Mouse (Mus musculus): ENCODE data around the gene Ift27. TPM values are rescaled to one million over a fixed set of nuclear protein-coding genes. Genes with fewer than 3 reads are reported as not detected.

Ift27 gene
- polyA plus RNA-seq, 1 experiment from 2014 or later = 135 TPM

- 0 out of 2 replicates have a peak, but pooled peaks cover 3% of the 10 kb centered on the region for H3K4me1 ChIP-seq (replicated peaks; ENCODE audit: control insufficient read depth, insufficient read depth, low read length)
- no peak for DNase-seq (ENCODE audit: low spot score)
- WGBS = 30% methylated on average over 6 of the region's 6 CpGs
- H3K27me3 ChIP-seq (ENCODE audit: control insufficient read depth, insufficient read depth, low read length) = no peaks in the 10 kb centered on the region
- no peak overlapping the region for H3K4me2 ChIP-seq (replicated peaks; ENCODE audit: low read depth, low read length)
- no peak overlapping the region for H3K27ac ChIP-seq (ENCODE audit: low read depth, low read length)
- no peaks in the 10 kb centered on the region for H3K9me3 ChIP-seq (ENCODE audit: control insufficient read depth, low read length)
- H3K9ac ChIP-seq (ENCODE audit: low read depth, low read length) = no peak overlapping the region
- H3K36me3 ChIP-seq (ENCODE audit: control insufficient read depth, insufficient read depth, low read length) = no peaks in the 10 kb centered on the region
- no peak overlapping the region for H3K4me3 ChIP-seq (ENCODE audit: low read depth, low read length)
- ATAC-seq (ENCODE audit: low FRiP score) = no peak
These were observed 39.3 kb downstream of the Ift27 start for GRCm38 (mm10) chr15:78134606-78135005.

- H3K9me3 ChIP-seq (ENCODE audit: control insufficient read depth, low read length) = no peaks in the 10 kb centered on the region
- no peak overlapping the region for H3K4me2 ChIP-seq (replicated peaks; ENCODE audit: low read depth, low read length)
- whole genome bisulfite sequencing = 34% methylated on average over 2 of the region's 2 CpGs
- no peaks in the 10 kb centered on the region for H3K36me3 ChIP-seq (ENCODE audit: control insufficient read depth, insufficient read depth, low read length)
- H3K9ac ChIP-seq (ENCODE audit: low read depth, low read length) = no peak overlapping the region
- H3K4me3 ChIP-seq (ENCODE audit: low read depth, low read length) = no peak overlapping the region
- ATAC-seq (ENCODE audit: low FRiP score) (peak; percentile 54), DNase-seq (ENCODE audit: low spot score) (peak; percentile 46)
- H3K4me1 ChIP-seq (replicated peaks; ENCODE audit: control insufficient read depth, insufficient read depth, low read length) = 0 out of 2 replicates have a peak, but pooled peaks cover 3% of the 10 kb centered on the region
- H3K27ac ChIP-seq (ENCODE audit: low read depth, low read length) = no peak overlapping the region
- H3K27me3 ChIP-seq (ENCODE audit: control insufficient read depth, insufficient read depth, low read length) = no peaks in the 10 kb centered on the region
These were observed 40.5 kb downstream of the Ift27 start for GRCm38 (mm10) chr15:78133389-78133788.

GRCm38 (mm10) chr15:78119704-78120103 lies 54.2 kb downstream of the Ift27 start, which contains the start of gene Cacng2:
Gene Cacng2, minus strand, starts transcription at chr15:78120028.
- Histone ChIP-seq H3K36me3 (ENCODE audit: control insufficient read depth, insufficient read depth, low read length) (no peaks in the 10 kb centered on the region), H3K4me3 (ENCODE audit: low read depth, low read length) (peak within 1 kb of the TSS; percentile 46), H3K4me1 (replicated peaks; ENCODE audit: control insufficient read depth, insufficient read depth, low read length) (no peaks in the 10 kb centered on the region), H3K9me3 (ENCODE audit: control insufficient read depth, low read length) (no peaks in the 10 kb centered on the region), H3K9ac (ENCODE audit: low read depth, low read length) (peak within 1 kb of the TSS; percentile 63), H3K27ac (ENCODE audit: low read depth, low read length) (peak within 1 kb of the TSS; percentile 61), H3K4me2 (replicated peaks; ENCODE audit: low read depth, low read length) (peak within 1 kb of the TSS; percentile 63), H3K27me3 (ENCODE audit: control insufficient read depth, insufficient read depth, low read length) (0 out of 2 replicates have a peak, but pooled peaks cover 2% of the 10 kb centered on the region)
- ATAC-seq (ENCODE audit: low FRiP score) (peak; percentile 91), DNase-seq (ENCODE audit: low spot score) (peak; percentile 94)
- under 1% methylated on average over 30 of the region's 42 CpGs for WGBS

- peak overlapping the region; percentile 63 for H3K4me2 ChIP-seq (replicated peaks; ENCODE audit: low read depth, low read length)
- ATAC-seq (ENCODE audit: low FRiP score) (peak; percentile 55; the same call in 1 of the 2 replicates), DNase-seq (ENCODE audit: low spot score) (no peak)
- 4% methylated on average over 37 of the region's 39 CpGs for WGBS
- 0 out of 2 replicates have a peak, but pooled peaks cover 2% of the 10 kb centered on the region for H3K27me3 ChIP-seq (ENCODE audit: control insufficient read depth, insufficient read depth, low read length)
- no peaks in the 10 kb centered on the region for H3K4me1 ChIP-seq (replicated peaks; ENCODE audit: control insufficient read depth, insufficient read depth, low read length)
- H3K27ac ChIP-seq (ENCODE audit: low read depth, low read length) = peak overlapping the region; percentile 61
- H3K4me3 ChIP-seq (ENCODE audit: low read depth, low read length) = peak overlapping the region; percentile 46
- H3K9me3 ChIP-seq (ENCODE audit: control insufficient read depth, low read length) = no peaks in the 10 kb centered on the region
- H3K9ac ChIP-seq (ENCODE audit: low read depth, low read length) = peak overlapping the region; percentile 63
- no peaks in the 10 kb centered on the region for H3K36me3 ChIP-seq (ENCODE audit: control insufficient read depth, insufficient read depth, low read length)
These were observed 54.7 kb downstream of the Ift27 start for GRCm38 (mm10) chr15:78119248-78119647.

GRCm38 (mm10) chr15:78118275-78118995 lies 55.5 kb downstream of the Ift27 start:
- Histone ChIP-seq H3K4me1 (replicated peaks; ENCODE audit: control insufficient read depth, insufficient read depth, low read length) (no peaks in the 10 kb centered on the region), H3K9ac (ENCODE audit: low read depth, low read length) (no peak overlapping the region), H3K4me3 (ENCODE audit: low read depth, low read length) (no peak overlapping the region), H3K9me3 (ENCODE audit: control insufficient read depth, low read length) (no peaks in the 10 kb centered on the region), H3K4me2 (replicated peaks; ENCODE audit: low read depth, low read length) (peak overlapping the region; percentile 63; the same call in 1 of the 2 replicates), H3K27ac (ENCODE audit: low read depth, low read length) (no peak overlapping the region), H3K27me3 (ENCODE audit: control insufficient read depth, insufficient read depth, low read length) (0 out of 2 replicates have a peak, but pooled peaks cover 2% of the 10 kb centered on the region), H3K36me3 (ENCODE audit: control insufficient read depth, insufficient read depth, low read length) (no peaks in the 10 kb centered on the region)
- DNase-seq (ENCODE audit: low spot score) (peak; percentile 15), ATAC-seq (ENCODE audit: low FRiP score) (no peak)
- 65% methylated on average over 16 of the region's 18 CpGs for WGBS

- Histone ChIP-seq H3K9me3 (ENCODE audit: control insufficient read depth, low read length) (no peaks in the 10 kb centered on the region), H3K27ac (ENCODE audit: low read depth, low read length) (no peak overlapping the region), H3K9ac (ENCODE audit: low read depth, low read length) (no peak overlapping the region), H3K27me3 (ENCODE audit: control insufficient read depth, insufficient read depth, low read length) (0 out of 2 replicates have a peak, but pooled peaks cover 2% of the 10 kb centered on the region), H3K36me3 (ENCODE audit: control insufficient read depth, insufficient read depth, low read length) (no peaks in the 10 kb centered on the region), H3K4me1 (replicated peaks; ENCODE audit: control insufficient read depth, insufficient read depth, low read length) (no peaks in the 10 kb centered on the region), H3K4me2 (replicated peaks; ENCODE audit: low read depth, low read length) (no peak overlapping the region), H3K4me3 (ENCODE audit: low read depth, low read length) (no peak overlapping the region)
- ATAC-seq (ENCODE audit: low FRiP score) (no peak), DNase-seq (ENCODE audit: low spot score) (no peak)
- 83% methylated on average over 16 of the region's 16 CpGs for WGBS
These were observed 56.2 kb downstream of the Ift27 start for GRCm38 (mm10) chr15:78117731-78118130.

- Histone ChIP-seq H3K4me3 (ENCODE audit: low read depth, low read length) (peak overlapping the region; percentile 12; the same call in 1 of the 2 replicates), H3K4me2 (replicated peaks; ENCODE audit: low read depth, low read length) (peak overlapping the region; percentile 14; the same call in 1 of the 2 replicates), H3K27ac (ENCODE audit: low read depth, low read length) (0 out of 2 replicates have a peak overlapping the region, but pooled peaks have one; percentile 30), H3K4me1 (replicated peaks; ENCODE audit: control insufficient read depth, insufficient read depth, low read length) (no peaks in the 10 kb centered on the region), H3K9me3 (ENCODE audit: control insufficient read depth, low read length) (no peaks in the 10 kb centered on the region), H3K9ac (ENCODE audit: low read depth, low read length) (no peak overlapping the region), H3K36me3 (ENCODE audit: control insufficient read depth, insufficient read depth, low read length) (no peaks in the 10 kb centered on the region), H3K27me3 (ENCODE audit: control insufficient read depth, insufficient read depth, low read length) (0 out of 2 replicates have a peak, but pooled peaks cover 2% of the 10 kb centered on the region)
- no peak for ATAC-seq (ENCODE audit: low FRiP score)
- WGBS = 64% methylated on average over 10 of the region's 10 CpGs
- DNase-seq (ENCODE audit: low spot score) = no peak
These were observed 57.0 kb downstream of the Ift27 start for GRCm38 (mm10) chr15:78116936-78117335.

GRCm38 (mm10) chr15:78116244-78116643 lies 57.7 kb downstream of the Ift27 start:
- Histone ChIP-seq H3K36me3 (ENCODE audit: control insufficient read depth, insufficient read depth, low read length) (no peaks in the 10 kb centered on the region), H3K27me3 (ENCODE audit: control insufficient read depth, insufficient read depth, low read length) (0 out of 2 replicates have a peak, but pooled peaks cover 2% of the 10 kb centered on the region), H3K4me2 (replicated peaks; ENCODE audit: low read depth, low read length) (no peak overlapping the region), H3K9ac (ENCODE audit: low read depth, low read length) (no peak overlapping the region), H3K9me3 (ENCODE audit: control insufficient read depth, low read length) (no peaks in the 10 kb centered on the region), H3K4me1 (replicated peaks; ENCODE audit: control insufficient read depth, insufficient read depth, low read length) (no peaks in the 10 kb centered on the region), H3K27ac (ENCODE audit: low read depth, low read length) (no peak overlapping the region), H3K4me3 (ENCODE audit: low read depth, low read length) (no peak overlapping the region)
- no peak for DNase-seq (ENCODE audit: low spot score)
- WGBS = 71% methylated on average over 10 of the region's 10 CpGs
- ATAC-seq (ENCODE audit: low FRiP score) = no peak
